Mouse (Mus musculus): ENCODE results near the gene Aox2. TPM values are rescaled to one million over a fixed set of nuclear protein-coding genes. Genes with fewer than 3 reads are reported as not detected.

Gene Aox2
- total and polyA plus RNA-seq, 3 experiments = 0.79 to 1.4 (median 1.4) TPM

- TF ChIP-seq CTCF (IDR thresholded peaks at IDR 0.05; ENCODE audit: low read depth, low read length) (no peak), GATA1 (IDR thresholded peaks at IDR 0.05; ENCODE audit: borderline replicate concordance, low read length) (no peak), POLR2AphosphoS5 (IDR thresholded peaks at IDR 0.05; ENCODE audit: insufficient replicate concordance, low read depth, low read length) (no peak), TAL1 (conservative IDR thresholded peaks at IDR 0.05; ENCODE audit: low read depth, low read length) (no peak), GATA2 (IDR thresholded peaks at IDR 0.05; ENCODE audit: borderline replicate concordance, low read depth, low read length) (no peak)
- Histone ChIP-seq H3K36me3 (replicated peaks) (no peaks in the 10 kb centered on the region), H3K4me1 (ENCODE audit: insufficient read depth, low read depth, low read length) (peaks cover 5% of the 10 kb centered on the region; the same call in 1 of the 2 replicates), H3K4me3 (ENCODE audit: low read depth, low read length) (no peak overlapping the region), H3K27me3 (ENCODE audit: insufficient read depth, low read length) (peaks cover 16% of the 10 kb centered on the region), H3K9me3 (replicated peaks) (no peaks in the 10 kb centered on the region)
- ATAC-seq (ENCODE audit: extremely low read depth, insufficient number of reproducible peaks, low FRiP score, poor library complexity, severe bottlenecking) (no peak), DNase-seq (ENCODE audit: low spot score) (no peak)
These were observed 39.7 kb upstream of the Aox2 start for GRCm38 (mm10) chr1:58238440-58238839.

DNA sequence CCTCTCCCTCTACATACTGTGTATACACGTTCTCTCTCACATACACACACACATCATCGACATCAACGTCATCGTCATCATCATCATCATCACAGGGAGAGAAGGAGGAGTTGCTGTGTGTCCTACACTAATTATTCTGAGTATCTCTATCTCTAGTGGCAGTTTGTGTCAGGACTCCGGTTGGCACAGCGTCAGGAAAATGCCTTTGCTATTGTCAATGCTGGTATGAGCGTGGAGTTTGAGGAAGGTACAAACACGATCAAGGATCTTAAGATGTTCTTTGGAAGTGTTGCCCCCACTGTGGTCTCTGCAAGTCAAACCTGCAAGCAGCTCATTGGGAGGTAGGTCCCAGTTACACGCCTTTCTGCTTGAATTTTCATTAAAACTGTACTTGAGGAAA is 39.2 kb upstream of the Aox2 start:
- TF ChIP-seq GATA2 (IDR thresholded peaks at IDR 0.05; ENCODE audit: borderline replicate concordance, low read depth, low read length) (no peak), CTCF (IDR thresholded peaks at IDR 0.05; ENCODE audit: low read depth, low read length) (no peak), TAL1 (conservative IDR thresholded peaks at IDR 0.05; ENCODE audit: low read depth, low read length) (no peak), POLR2AphosphoS5 (IDR thresholded peaks at IDR 0.05; ENCODE audit: insufficient replicate concordance, low read depth, low read length) (no peak), GATA1 (IDR thresholded peaks at IDR 0.05; ENCODE audit: borderline replicate concordance, low read length) (no peak)
- Histone ChIP-seq H3K4me3 (ENCODE audit: low read depth, low read length) (no peak overlapping the region), H3K9me3 (replicated peaks) (no peaks in the 10 kb centered on the region), H3K27me3 (ENCODE audit: insufficient read depth, low read length) (peaks cover 16% of the 10 kb centered on the region), H3K4me1 (ENCODE audit: insufficient read depth, low read depth, low read length) (peaks cover 5% of the 10 kb centered on the region; the same call in 1 of the 2 replicates), H3K36me3 (replicated peaks) (no peaks in the 10 kb centered on the region)
- ATAC-seq (ENCODE audit: extremely low read depth, insufficient number of reproducible peaks, low FRiP score, poor library complexity, severe bottlenecking) (no peak), DNase-seq (ENCODE audit: low spot score) (no peak)

DNA sequence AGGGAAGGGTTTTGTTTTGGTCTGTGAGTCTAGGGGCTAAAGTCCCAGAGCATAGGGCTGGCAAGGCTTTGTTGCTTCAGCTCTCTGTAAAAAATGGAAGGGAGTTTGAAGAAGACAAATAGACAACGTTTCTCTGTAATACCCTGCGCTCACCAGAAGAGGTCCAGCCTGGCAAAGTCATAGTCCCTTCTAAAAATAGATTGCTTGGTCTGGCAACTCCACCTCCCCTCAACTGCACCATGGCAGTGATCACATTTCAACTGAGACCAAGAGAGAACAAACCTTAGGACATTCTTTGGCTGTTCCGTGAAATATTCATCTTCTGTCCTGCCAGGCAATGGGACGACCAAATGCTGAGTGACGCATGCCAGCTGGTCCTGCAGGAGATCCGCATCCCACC is 37.8 kb upstream of the Aox2 start:
- DNase-seq (ENCODE audit: low spot score) (no peak), ATAC-seq (ENCODE audit: extremely low read depth, insufficient number of reproducible peaks, low FRiP score, poor library complexity, severe bottlenecking) (no peak)
- no peaks in the 10 kb centered on the region for H3K36me3 ChIP-seq (replicated peaks)
- H3K4me3 ChIP-seq (ENCODE audit: low read depth, low read length) = no peak overlapping the region
- H3K27me3 ChIP-seq (ENCODE audit: insufficient read depth, low read length) = peaks cover 12% of the 10 kb centered on the region
- no peak for TF ChIP-seq GATA2 (IDR thresholded peaks at IDR 0.05; ENCODE audit: borderline replicate concordance, low read depth, low read length)
- no peak for TF ChIP-seq TAL1 (conservative IDR thresholded peaks at IDR 0.05; ENCODE audit: low read depth, low read length)
- no peak for TF ChIP-seq GATA1 (IDR thresholded peaks at IDR 0.05; ENCODE audit: borderline replicate concordance, low read length)
- H3K4me1 ChIP-seq (ENCODE audit: insufficient read depth, low read depth, low read length) = peaks cover 5% of the 10 kb centered on the region; the same call in 1 of the 2 replicates
- no peaks in the 10 kb centered on the region for H3K9me3 ChIP-seq (replicated peaks)

DNA sequence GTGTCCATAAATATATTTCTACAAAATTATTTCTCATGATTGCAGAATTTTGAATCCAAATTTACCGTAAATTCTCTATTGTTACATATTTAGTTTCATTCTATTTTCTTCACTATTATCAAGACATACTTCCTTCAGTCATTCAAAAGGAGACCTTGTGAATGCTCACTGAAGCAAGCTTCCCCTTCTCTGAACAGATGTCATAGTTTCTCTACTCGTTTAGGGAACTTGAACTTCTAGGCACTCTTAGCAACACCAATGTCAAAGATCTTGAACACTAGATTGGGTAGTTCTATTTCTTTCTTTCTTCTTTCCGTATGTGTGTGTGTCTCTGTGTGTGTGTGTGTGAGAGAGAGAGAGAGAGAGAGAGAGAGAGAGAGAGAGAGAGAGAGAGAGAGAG is 33.6 kb upstream of the Aox2 start:
- DNase-seq (ENCODE audit: low spot score) (no peak), ATAC-seq (ENCODE audit: extremely low read depth, insufficient number of reproducible peaks, low FRiP score, poor library complexity, severe bottlenecking) (no peak)
- H3K36me3 ChIP-seq (replicated peaks) = no peaks in the 10 kb centered on the region
- peaks cover 6% of the 10 kb centered on the region for H3K27me3 ChIP-seq (ENCODE audit: insufficient read depth, low read length)
- no peak overlapping the region for H3K4me3 ChIP-seq (ENCODE audit: low read depth, low read length)
- no peaks in the 10 kb centered on the region for H3K4me1 ChIP-seq (ENCODE audit: insufficient read depth, low read depth, low read length)
- no peaks in the 10 kb centered on the region for H3K9me3 ChIP-seq (replicated peaks)
- no peak for TF ChIP-seq GATA1 (IDR thresholded peaks at IDR 0.05; ENCODE audit: borderline replicate concordance, low read length)
- no peak for TF ChIP-seq TAL1 (conservative IDR thresholded peaks at IDR 0.05; ENCODE audit: low read depth, low read length)
- TF ChIP-seq GATA2 (IDR thresholded peaks at IDR 0.05; ENCODE audit: borderline replicate concordance, low read depth, low read length) = no peak
- TF ChIP-seq POLR2AphosphoS5 (IDR thresholded peaks at IDR 0.05; ENCODE audit: insufficient replicate concordance, low read depth, low read length) = no peak
- TF ChIP-seq CTCF (IDR thresholded peaks at IDR 0.05; ENCODE audit: low read depth, low read length) = no peak

GRCm38 (mm10) chr1:58248518-58248917 is 29.6 kb upstream of the Aox2 start:
- Histone ChIP-seq H3K27me3 (ENCODE audit: insufficient read depth, low read length) (peaks cover 7% of the 10 kb centered on the region; the same call in 1 of the 2 replicates), H3K36me3 (replicated peaks) (no peaks in the 10 kb centered on the region), H3K4me3 (ENCODE audit: low read depth, low read length) (no peak overlapping the region), H3K9me3 (replicated peaks) (no peaks in the 10 kb centered on the region), H3K4me1 (ENCODE audit: insufficient read depth, low read depth, low read length) (no peaks in the 10 kb centered on the region)
- no peak for TF ChIP-seq POLR2AphosphoS5 (IDR thresholded peaks at IDR 0.05; ENCODE audit: insufficient replicate concordance, low read depth, low read length)
- DNase-seq (ENCODE audit: low spot score) (no peak), ATAC-seq (ENCODE audit: extremely low read depth, insufficient number of reproducible peaks, low FRiP score, poor library complexity, severe bottlenecking) (no peak)

DNA sequence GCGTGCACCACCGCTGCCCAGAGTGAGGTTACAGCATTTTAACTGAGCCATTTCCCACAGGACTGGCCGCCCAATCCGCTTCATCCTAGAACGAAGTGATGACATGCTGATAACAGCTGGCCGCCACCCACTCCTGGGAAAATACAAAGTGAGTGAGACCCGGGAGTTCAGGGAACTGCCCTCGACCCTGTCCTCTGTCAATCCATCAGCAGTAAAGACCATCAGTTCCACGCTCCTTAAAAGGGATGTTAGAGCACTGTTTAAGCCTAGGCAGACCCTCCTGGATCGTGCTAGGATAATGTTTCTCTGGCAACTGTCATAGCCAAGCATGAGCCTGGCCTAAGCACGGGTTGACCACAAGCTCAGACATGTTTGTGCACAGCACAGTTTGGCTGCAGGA is 24.7 kb upstream of the Aox2 start:
- TF ChIP-seq POLR2AphosphoS5 (IDR thresholded peaks at IDR 0.05; ENCODE audit: insufficient replicate concordance, low read depth, low read length) (no peak), TAL1 (conservative IDR thresholded peaks at IDR 0.05; ENCODE audit: low read depth, low read length) (no peak), CTCF (IDR thresholded peaks at IDR 0.05; ENCODE audit: low read depth, low read length) (no peak), GATA2 (IDR thresholded peaks at IDR 0.05; ENCODE audit: borderline replicate concordance, low read depth, low read length) (no peak), GATA1 (IDR thresholded peaks at IDR 0.05; ENCODE audit: borderline replicate concordance, low read length) (no peak)
- ATAC-seq (ENCODE audit: extremely low read depth, insufficient number of reproducible peaks, low FRiP score, poor library complexity, severe bottlenecking) (no peak), DNase-seq (ENCODE audit: low spot score) (no peak)
- Histone ChIP-seq H3K4me1 (ENCODE audit: insufficient read depth, low read depth, low read length) (no peaks in the 10 kb centered on the region), H3K27me3 (ENCODE audit: insufficient read depth, low read length) (0 out of 2 replicates have a peak, but pooled peaks cover 3% of the 10 kb centered on the region), H3K36me3 (replicated peaks) (no peaks in the 10 kb centered on the region), H3K9me3 (replicated peaks) (no peaks in the 10 kb centered on the region), H3K4me3 (ENCODE audit: low read depth, low read length) (no peak overlapping the region)

Data from G1E (cell line).